Mouse (Mus musculus): ENCODE data around the gene Hist3h2a. TPM values are rescaled to one million over a fixed set of nuclear protein-coding genes. Genes with fewer than 3 reads are reported as not detected.

Gene Hist3h2a
- polyA plus RNA-seq, 1 experiment from 2014 or later, result 34.3 TPM

- Histone ChIP-seq H3K27ac (no peak overlapping the region), H3K4me2 (no peak overlapping the region), H3K36me3 (no peaks in the 10 kb centered on the region), H3K27me3 (peaks cover 46% of the 10 kb centered on the region), H3K4me3 (no peak overlapping the region), H3K9me3 (no peaks in the 10 kb centered on the region), H3K9ac (no peak overlapping the region), H3K4me1 (peaks cover 7% of the 10 kb centered on the region)
- 79% methylated on average over 5 of the region's 5 CpGs for WGBS
- ATAC-seq (ENCODE audit: insufficient number of reproducible peaks, insufficient read depth, low FRiP score, low TSS enrichment, low read depth), result no peak
Observed at GRCm38 (mm10) chr11:58997541-58997940, 43.1 kb downstream of the Hist3h2a start.

GRCm38 (mm10) chr11:58999158-58999557, 44.7 kb downstream of the Hist3h2a start:
- H3K27me3 ChIP-seq, result peaks cover 33% of the 10 kb centered on the region
- ATAC-seq (ENCODE audit: insufficient number of reproducible peaks, insufficient read depth, low FRiP score, low TSS enrichment, low read depth), result no peak
- no peak overlapping the region for H3K27ac ChIP-seq
- no peak overlapping the region for H3K4me3 ChIP-seq
- no peak overlapping the region for H3K4me2 ChIP-seq
- H3K36me3 ChIP-seq, result no peaks in the 10 kb centered on the region
- peaks cover 5% of the 10 kb centered on the region for H3K4me1 ChIP-seq
- H3K9me3 ChIP-seq, result no peaks in the 10 kb centered on the region
- H3K9ac ChIP-seq, result no peak overlapping the region
- WGBS, result 60% methylated on average over 11 of the region's 11 CpGs

- Histone ChIP-seq H3K9me3 (no peaks in the 10 kb centered on the region), H3K9ac (no peak overlapping the region), H3K27me3 (peaks cover 26% of the 10 kb centered on the region), H3K4me2 (no peak overlapping the region), H3K4me3 (no peak overlapping the region), H3K27ac (no peak overlapping the region), H3K36me3 (no peaks in the 10 kb centered on the region), H3K4me1 (no peaks in the 10 kb centered on the region)
- 80% methylated on average over 6 of the region's 6 CpGs for WGBS
- ATAC-seq (ENCODE audit: insufficient number of reproducible peaks, insufficient read depth, low FRiP score, low TSS enrichment, low read depth), result no peak
Observed at GRCm38 (mm10) chr11:58999830-59000229, 45.3 kb downstream of the Hist3h2a start.

- Histone ChIP-seq H3K9ac (no peak overlapping the region), H3K27ac (no peak overlapping the region), H3K36me3 (no peaks in the 10 kb centered on the region), H3K4me3 (no peak overlapping the region), H3K4me1 (no peaks in the 10 kb centered on the region), H3K27me3 (peaks cover 18% of the 10 kb centered on the region), H3K4me2 (no peak overlapping the region), H3K9me3 (no peaks in the 10 kb centered on the region)
- whole genome bisulfite sequencing, result 90% methylated on average over 21 of the region's 21 CpGs
- no peak for ATAC-seq (ENCODE audit: insufficient number of reproducible peaks, insufficient read depth, low FRiP score, low TSS enrichment, low read depth)
Observed at GRCm38 (mm10) chr11:59000635-59001034, 46.1 kb downstream of the Hist3h2a start.

DNA sequence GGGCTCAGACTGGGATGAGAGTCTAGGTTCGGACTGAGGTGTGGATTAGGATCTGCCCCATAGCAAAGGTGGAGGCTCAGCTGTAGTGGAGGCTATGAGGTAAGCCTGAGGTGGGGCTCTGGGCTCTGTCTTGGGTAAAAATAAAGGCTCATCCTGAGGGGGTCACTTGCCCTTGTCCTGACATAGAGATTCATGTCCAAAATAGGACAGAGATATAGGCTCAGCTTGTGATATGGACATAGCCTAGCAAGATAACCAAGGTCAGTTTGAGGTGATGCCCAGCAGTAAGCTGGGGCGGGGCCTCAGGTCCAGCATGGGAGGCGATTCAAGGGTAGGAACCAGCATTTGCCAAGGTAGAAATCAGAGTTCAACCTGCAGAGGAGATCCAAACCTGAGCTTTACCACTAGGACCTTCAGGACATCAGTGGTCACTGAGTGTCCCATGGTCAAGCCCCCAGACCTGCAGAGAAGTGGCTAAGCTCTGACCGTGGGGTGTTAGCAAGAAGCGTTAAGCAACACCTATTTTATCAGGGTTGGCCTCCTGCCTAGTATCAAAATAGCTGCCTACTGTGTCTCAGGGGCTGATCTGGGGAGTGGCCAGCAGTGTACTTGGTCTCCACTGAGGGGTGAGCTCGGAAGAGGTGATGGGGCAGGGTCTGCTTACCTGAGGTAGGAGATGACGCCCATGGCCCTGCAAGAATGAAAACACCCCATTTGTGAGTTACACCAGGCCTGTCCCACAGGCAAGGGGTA, 48.0 kb downstream of the Hist3h2a start:
- H3K27ac ChIP-seq, result no peak overlapping the region
- no peaks in the 10 kb centered on the region for H3K9me3 ChIP-seq
- no peak overlapping the region for H3K4me3 ChIP-seq
- no peaks in the 10 kb centered on the region for H3K36me3 ChIP-seq
- H3K4me2 ChIP-seq, result no peak overlapping the region
- H3K27me3 ChIP-seq, result peaks cover 2% of the 10 kb centered on the region; the same call in 1 of the 2 replicates
- no peak for ATAC-seq (ENCODE audit: insufficient number of reproducible peaks, insufficient read depth, low FRiP score, low TSS enrichment, low read depth)
- WGBS, result 84% methylated on average over 7 of the region's 7 CpGs
- no peaks in the 10 kb centered on the region for H3K4me1 ChIP-seq
- no peak overlapping the region for H3K9ac ChIP-seq

Small RNA genes lying within 50 kb of the gene (microRNA-seq; reads per million reads assigned to microRNA genes)
- gene Gm44313, result not detected

Other genes starting within 250 kb of the Hist3h2a start
- gene Olfr318, start 230.7 kb upstream of the Hist3h2a start, polyA plus RNA-seq (2015; fragmentation: Nextera tagmentation; extraction: Ambion mirVana), result not detected in 2 replicates
- not detected in 2 replicates for gene Olfr317, start 215.5 kb upstream of the Hist3h2a start, polyA plus RNA-seq (2015; fragmentation: Nextera tagmentation; extraction: Ambion mirVana)
- not detected in 2 replicates for gene Olfr316, start 202.0 kb upstream of the Hist3h2a start, polyA plus RNA-seq (2015; fragmentation: Nextera tagmentation; extraction: Ambion mirVana)
- gene Olfr315, start 181.5 kb upstream of the Hist3h2a start, polyA plus RNA-seq (2015; fragmentation: Nextera tagmentation; extraction: Ambion mirVana), result not detected in 2 replicates
- gene Olfr314, start 171.7 kb upstream of the Hist3h2a start, polyA plus RNA-seq (2015; fragmentation: Nextera tagmentation; extraction: Ambion mirVana), result not detected in 2 replicates
- 0.69 TPM in 1 of 2 replicates, not detected in the other for gene Fam183b, start 152.7 kb upstream of the Hist3h2a start, polyA plus RNA-seq (2015; fragmentation: Nextera tagmentation; extraction: Ambion mirVana)
- gene Olfr313, start 139.7 kb upstream of the Hist3h2a start, polyA plus RNA-seq (2015; fragmentation: Nextera tagmentation; extraction: Ambion mirVana), result not detected in 2 replicates
- not detected in 2 replicates for gene Olfr312, start 125.4 kb upstream of the Hist3h2a start, polyA plus RNA-seq (2015; fragmentation: Nextera tagmentation; extraction: Ambion mirVana)
- not detected in 2 replicates for gene Olfr311, start 115.4 kb upstream of the Hist3h2a start, polyA plus RNA-seq (2015; fragmentation: Nextera tagmentation; extraction: Ambion mirVana)
- gene Gm12258, start 107.5 kb upstream of the Hist3h2a start, polyA plus RNA-seq (2015; fragmentation: Nextera tagmentation; extraction: Ambion mirVana), result 10.8 and 12.3 TPM in 2 replicates
- gene 2810021J22Rik, start 87.5 kb upstream of the Hist3h2a start, polyA plus RNA-seq (2015; fragmentation: Nextera tagmentation; extraction: Ambion mirVana), result 8.8 and 10.3 TPM in 2 replicates
- 6.9 and 7.5 TPM in 2 replicates for gene Zfp39, start 50.5 kb upstream of the Hist3h2a start, polyA plus RNA-seq (2015; fragmentation: Nextera tagmentation; extraction: Ambion mirVana)
- 0.14 TPM in 1 of 2 replicates, not detected in the other for gene Btnl10, start 36.8 kb upstream of the Hist3h2a start, polyA plus RNA-seq (2015; fragmentation: Nextera tagmentation; extraction: Ambion mirVana)
- gene Rnf187, start 15.8 kb upstream of the Hist3h2a start, polyA plus RNA-seq (2015; fragmentation: Nextera tagmentation; extraction: Ambion mirVana), result 254 and 255 TPM in 2 replicates
- 45.4 and 46.9 TPM in 2 replicates for gene Hist3h2ba, start 5.8 kb upstream of the Hist3h2a start, polyA plus RNA-seq (2015; fragmentation: Nextera tagmentation; extraction: Ambion mirVana)
- 0.25 and 0.55 TPM in 2 replicates for gene Trim17, start within 50 bp of the Hist3h2a start, polyA plus RNA-seq (2015; fragmentation: Nextera tagmentation; extraction: Ambion mirVana)
- 21.7 and 23.5 TPM in 2 replicates for gene Trim11, start 23.4 kb downstream of the Hist3h2a start, polyA plus RNA-seq (2015; fragmentation: Nextera tagmentation; extraction: Ambion mirVana)
- gene Obscn, start 181.7 kb downstream of the Hist3h2a start, polyA plus RNA-seq (2015; fragmentation: Nextera tagmentation; extraction: Ambion mirVana), result 0.32 and 0.42 TPM in 2 replicates
- 3.3 and 3.6 TPM in 2 replicates for gene Iba57, start 209.1 kb downstream of the Hist3h2a start, polyA plus RNA-seq (2015; fragmentation: Nextera tagmentation; extraction: Ambion mirVana)
- 0.21 and 0.28 TPM in 2 replicates for gene Gjc2, start 228.5 kb downstream of the Hist3h2a start, polyA plus RNA-seq (2015; fragmentation: Nextera tagmentation; extraction: Ambion mirVana)
- gene Guk1, start 237.5 kb downstream of the Hist3h2a start, polyA plus RNA-seq (2015; fragmentation: Nextera tagmentation; extraction: Ambion mirVana), result 124 and 142 TPM in 2 replicates
- 90.7 and 97.1 TPM in 2 replicates for gene Mrpl55, start 247.8 kb downstream of the Hist3h2a start, polyA plus RNA-seq (2015; fragmentation: Nextera tagmentation; extraction: Ambion mirVana)

Measured in embryonic facial prominence, embryonic 13.5 days (tissue).